Mouse (Mus musculus) limb, embryonic 15.5 days (tissue): ENCODE results near the gene Prickle2. TPM values are rescaled to one million over a fixed set of nuclear protein-coding genes. Genes with fewer than 3 reads are reported as not detected.

Experiments
- ATAC-seq: fragments of 200-750 bp; cut with Nextera tagmentation; 2 replicates; pipeline ENCODE4 v1.8.0; 2017; ENCODE audit warnings: low read depth, moderate TSS enrichment; ENCODE audit not compliant: insufficient number of reproducible peaks, low FRiP score, low TSS enrichment
- H3K27ac ChIP-seq: fragments of 300-500 bp; sonication (generic); 2 replicates; pipeline ENCODE4 v1.5.1; 2015; ENCODE audit warnings: moderate library complexity, mild to moderate bottlenecking, inconsistent platforms
- H3K27me3 ChIP-seq: fragments of 300-500 bp; sonication (generic); 2 replicates; pipeline ENCODE4 v1.6.1; 2015; ENCODE audit warnings: inconsistent platforms
- H3K36me3 ChIP-seq: fragments of 300-500 bp; sonication (generic); 2 replicates; pipeline ENCODE4 v1.6.1; 2015; ENCODE audit warnings: inconsistent platforms
- H3K4me1 ChIP-seq: fragments of 300-500 bp; sonication (generic); 2 replicates; pipeline ENCODE4 v1.6.1; 2015; ENCODE audit warnings: inconsistent platforms
- H3K4me2 ChIP-seq: fragments of 300-500 bp; sonication (generic); 2 replicates; pipeline ENCODE4 v1.6.1; 2015; ENCODE audit warnings: mild to moderate bottlenecking, inconsistent platforms
- H3K4me3 ChIP-seq: fragments of 300-500 bp; sonication (generic); 2 replicates; pipeline ENCODE4 v1.5.1; 2015; ENCODE audit warnings: mild to moderate bottlenecking, inconsistent platforms
- H3K9ac ChIP-seq: fragments of 300-500 bp; sonication (generic); 2 replicates; pipeline ENCODE4 v1.6.1; 2015; ENCODE audit warnings: inconsistent platforms
- H3K9me3 ChIP-seq: fragments of 300-500 bp; sonication (generic); 2 replicates; pipeline ENCODE4 v1.6.1; 2016; ENCODE audit warnings: inconsistent platforms
- WGBS: fragments of 180-500 bp; shearing (Covaris S2); methylation state at CpG from one replicate; pipeline ENCODE4 v1.1.7; 2015; 5-methylcytosine and 5-hydroxymethylcytosine counted together
- polyA plus RNA-seq: library from polyadenylated mRNA; unstranded; fragments of >200 nt; fragmentation: Nextera tagmentation; extraction: Ambion mirVana; gene quantifications from 2 replicates; pipeline ENCODE4 v1.2.1, GENCODE M21; 2015

Prickle2 gene
- polyA plus RNA-seq, 1 experiment from 2014 or later, result 5.8 TPM

- ATAC-seq, result no peak
- H3K27me3 ChIP-seq, result no peaks in the 10 kb centered on the region
- no peak overlapping the region for H3K4me3 ChIP-seq
- H3K27ac ChIP-seq, result no peak overlapping the region
- WGBS, result 61% methylated on average over 1 of the region's 1 CpGs
- H3K4me2 ChIP-seq, result no peak overlapping the region
- no peak overlapping the region for H3K9ac ChIP-seq
- H3K36me3 ChIP-seq, result no peaks in the 10 kb centered on the region
- no peaks in the 10 kb centered on the region for H3K4me1 ChIP-seq
- no peaks in the 10 kb centered on the region for H3K9me3 ChIP-seq
Measured at GRCm38 (mm10) chr6:92625923-92626322, 80.0 kb downstream of the Prickle2 start.

- no peak for ATAC-seq
- Histone ChIP-seq H3K4me1 (no peaks in the 10 kb centered on the region), H3K4me2 (no peak overlapping the region), H3K27me3 (no peaks in the 10 kb centered on the region), H3K4me3 (no peak overlapping the region), H3K27ac (no peak overlapping the region), H3K36me3 (no peaks in the 10 kb centered on the region), H3K9ac (no peak overlapping the region), H3K9me3 (no peaks in the 10 kb centered on the region)
- 61% methylated on average over 6 of the region's 6 CpGs for WGBS
Measured at GRCm38 (mm10) chr6:92624306-92624705, 81.6 kb downstream of the Prickle2 start.

GRCm38 (mm10) chr6:92617183-92617582 lies 88.8 kb downstream of the Prickle2 start:
- Histone ChIP-seq H3K9ac (no peak overlapping the region), H3K9me3 (no peaks in the 10 kb centered on the region), H3K27ac (no peak overlapping the region), H3K4me2 (no peak overlapping the region), H3K27me3 (no peaks in the 10 kb centered on the region), H3K4me3 (no peak overlapping the region), H3K4me1 (no peaks in the 10 kb centered on the region), H3K36me3 (no peaks in the 10 kb centered on the region)
- no peak for ATAC-seq
- WGBS, result 73% methylated on average over 2 of the region's 2 CpGs

- H3K27me3 ChIP-seq, result no peaks in the 10 kb centered on the region
- ATAC-seq, result no peak
- no peaks in the 10 kb centered on the region for H3K4me1 ChIP-seq
- no peak overlapping the region for H3K27ac ChIP-seq
- 93% methylated on average over 3 of the region's 3 CpGs for WGBS
- no peak overlapping the region for H3K4me3 ChIP-seq
- H3K4me2 ChIP-seq, result no peak overlapping the region
- H3K9me3 ChIP-seq, result no peaks in the 10 kb centered on the region
- H3K9ac ChIP-seq, result no peak overlapping the region
- no peaks in the 10 kb centered on the region for H3K36me3 ChIP-seq
Measured at GRCm38 (mm10) chr6:92614771-92615170, 91.2 kb downstream of the Prickle2 start.

- H3K4me1 ChIP-seq, result peaks cover 15% of the 10 kb centered on the region; the same call in 1 of the 2 replicates
- 81% methylated on average over 2 of the region's 2 CpGs for WGBS
- H3K36me3 ChIP-seq, result no peaks in the 10 kb centered on the region
- H3K27me3 ChIP-seq, result no peaks in the 10 kb centered on the region
- no peak overlapping the region for H3K4me3 ChIP-seq
- no peak overlapping the region for H3K4me2 ChIP-seq
- H3K9me3 ChIP-seq, result no peaks in the 10 kb centered on the region
- ATAC-seq, result no peak
- H3K27ac ChIP-seq, result no peak overlapping the region
- no peak overlapping the region for H3K9ac ChIP-seq
Measured at GRCm38 (mm10) chr6:92612151-92612769, 93.7 kb downstream of the Prickle2 start.

GRCm38 (mm10) chr6:92609682-92610235 lies 96.2 kb downstream of the Prickle2 start:
- Histone ChIP-seq H3K27me3 (no peaks in the 10 kb centered on the region), H3K4me2 (no peak overlapping the region), H3K4me3 (no peak overlapping the region), H3K9ac (no peak overlapping the region), H3K4me1 (peaks cover 23% of the 10 kb centered on the region; the same call in 1 of the 2 replicates), H3K36me3 (no peaks in the 10 kb centered on the region), H3K9me3 (no peaks in the 10 kb centered on the region), H3K27ac (0 out of 2 replicates have a peak overlapping the region, but pooled peaks have one; percentile 12)
- no peak for ATAC-seq
- WGBS, result 34% methylated on average over 9 of the region's 9 CpGs

GRCm38 (mm10) chr6:92609078-92609477 lies 96.9 kb downstream of the Prickle2 start:
- Histone ChIP-seq H3K36me3 (no peaks in the 10 kb centered on the region), H3K27ac (0 out of 2 replicates have a peak overlapping the region, but pooled peaks have one; percentile 12), H3K4me2 (no peak overlapping the region), H3K9ac (no peak overlapping the region), H3K4me3 (no peak overlapping the region), H3K4me1 (peaks cover 23% of the 10 kb centered on the region; the same call in 1 of the 2 replicates), H3K9me3 (no peaks in the 10 kb centered on the region), H3K27me3 (no peaks in the 10 kb centered on the region)
- no peak for ATAC-seq
- WGBS, result 60% methylated on average over 3 of the region's 3 CpGs

GRCm38 (mm10) chr6:92605156-92605555 lies 100.8 kb downstream of the Prickle2 start:
- Histone ChIP-seq H3K4me1 (peaks cover 23% of the 10 kb centered on the region; the same call in 1 of the 2 replicates), H3K27me3 (no peaks in the 10 kb centered on the region), H3K36me3 (no peaks in the 10 kb centered on the region), H3K9ac (no peak overlapping the region), H3K27ac (no peak overlapping the region), H3K4me2 (no peak overlapping the region), H3K4me3 (no peak overlapping the region), H3K9me3 (no peaks in the 10 kb centered on the region)
- 26% methylated on average over 2 of the region's 2 CpGs for WGBS
- no peak for ATAC-seq

- H3K36me3 ChIP-seq, result no peaks in the 10 kb centered on the region; the same call in 1 of the 2 replicates
- no peaks in the 10 kb centered on the region for H3K4me1 ChIP-seq
- H3K4me3 ChIP-seq, result no peak overlapping the region
- WGBS, result 72% methylated on average over 3 of the region's 3 CpGs
- no peaks in the 10 kb centered on the region for H3K9me3 ChIP-seq
- H3K27ac ChIP-seq, result no peak overlapping the region
- no peak overlapping the region for H3K4me2 ChIP-seq
- no peaks in the 10 kb centered on the region for H3K27me3 ChIP-seq
- no peak for ATAC-seq
- H3K9ac ChIP-seq, result no peak overlapping the region
Measured at GRCm38 (mm10) chr6:92596340-92596739, 109.6 kb downstream of the Prickle2 start.

- 80% methylated on average over 5 of the region's 5 CpGs for WGBS
- no peaks in the 10 kb centered on the region for H3K4me1 ChIP-seq
- no peak overlapping the region for H3K27ac ChIP-seq
- H3K27me3 ChIP-seq, result no peaks in the 10 kb centered on the region
- ATAC-seq, result no peak
- no peak overlapping the region for H3K4me2 ChIP-seq
- H3K4me3 ChIP-seq, result no peak overlapping the region
- H3K9ac ChIP-seq, result no peak overlapping the region
- H3K36me3 ChIP-seq, result no peaks in the 10 kb centered on the region; the same call in 1 of the 2 replicates
- no peaks in the 10 kb centered on the region for H3K9me3 ChIP-seq
Measured at GRCm38 (mm10) chr6:92589381-92590065, 116.4 kb downstream of the Prickle2 start.

- no peaks in the 10 kb centered on the region for H3K36me3 ChIP-seq
Measured at GRCm38 (mm10) chr6:92584026-92584425, 121.9 kb downstream of the Prickle2 start.

GRCm38 (mm10) chr6:92575227-92575626 lies 130.7 kb downstream of the Prickle2 start:
- WGBS, result 45% methylated on average over 4 of the region's 4 CpGs
- Histone ChIP-seq H3K4me1 (no peaks in the 10 kb centered on the region), H3K9me3 (no peaks in the 10 kb centered on the region), H3K27me3 (no peaks in the 10 kb centered on the region), H3K36me3 (no peaks in the 10 kb centered on the region), H3K4me3 (no peak overlapping the region), H3K9ac (no peak overlapping the region), H3K4me2 (no peak overlapping the region), H3K27ac (no peak overlapping the region)
- no peak for ATAC-seq

More at GRCm38 (mm10) chr6:92584026-92584425, 121.9 kb downstream of the Prickle2 start:
- H3K4me3 ChIP-seq, result no peak overlapping the region
- WGBS, result 53% methylated on average over 1 of the region's 1 CpGs
- no peaks in the 10 kb centered on the region for H3K4me1 ChIP-seq
- ATAC-seq, result no peak
- no peaks in the 10 kb centered on the region for H3K9me3 ChIP-seq
- no peak overlapping the region for H3K27ac ChIP-seq
- no peaks in the 10 kb centered on the region for H3K27me3 ChIP-seq
- no peak overlapping the region for H3K4me2 ChIP-seq
- H3K9ac ChIP-seq, result no peak overlapping the region
